Mouse (Mus musculus) C2C12 (cell line): ENCODE measurements around the gene Zbtb7b. TPM values are rescaled to one million over a fixed set of nuclear protein-coding genes. Genes with fewer than 3 reads are reported as not detected.
A peak's percentile ranks its signal among the peaks of the same experiment; 100 is the strongest.

ENCODE experiments used
- H3K27me3 ChIP-seq: one replicate; pipeline ENCODE4 v1.6.1; 2011; ENCODE audit not compliant: control insufficient read depth, insufficient read depth, insufficient read length
- H3K36me3 ChIP-seq: one replicate; pipeline ENCODE4 v1.6.1; 2011; ENCODE audit not compliant: control insufficient read depth, insufficient read depth
- H3K4me3 ChIP-seq: one replicate; pipeline ENCODE4 v1.5.1; 2011; ENCODE audit warnings: mild to moderate bottlenecking, control low read depth; ENCODE audit not compliant: poor library complexity, insufficient read depth, severe bottlenecking
- H3K79me2 ChIP-seq: one replicate; pipeline ENCODE4 v1.6.1; 2011; ENCODE audit not compliant: control insufficient read depth, insufficient read depth
- H3K79me3 ChIP-seq: one replicate; pipeline ENCODE4 v1.6.1; 2011; ENCODE audit warnings: low read depth, control low read depth
- H3ac ChIP-seq: one replicate; pipeline ENCODE3; 2011; ENCODE audit warnings: low read depth; ENCODE audit not compliant: control insufficient read depth, insufficient read length
- CEBPB ChIP-seq: IDR thresholded peaks from one replicate; pipeline ENCODE4 v1.6.1; 2011; ENCODE audit warnings: low read depth, mild to moderate bottlenecking, control low read depth, moderate library complexity
- CTCF ChIP-seq: IDR thresholded peaks from one replicate; pipeline ENCODE4 v1.5.1; 2011; ENCODE audit not compliant: control insufficient read depth, insufficient read depth, insufficient read length
- FOSL1 ChIP-seq: IDR thresholded peaks from one replicate; pipeline ENCODE4 v1.8.0; 2011; ENCODE audit warnings: mild to moderate bottlenecking, low read length; ENCODE audit not compliant: poor library complexity, insufficient read depth, severe bottlenecking
- MAX ChIP-seq: IDR thresholded peaks from one replicate; pipeline ENCODE4 v1.6.1; 2011; ENCODE audit warnings: mild to moderate bottlenecking, control low read depth
- MYOD1 ChIP-seq: IDR thresholded peaks from one replicate; pipeline ENCODE4 v1.6.1; 2011; ENCODE audit warnings: low read depth; ENCODE audit not compliant: control insufficient read depth, insufficient read length
- MYOG ChIP-seq: IDR thresholded peaks from one replicate; pipeline ENCODE4 v1.6.1; 2011; ENCODE audit not compliant: control insufficient read depth, insufficient read length; ENCODE audit errors: extremely low read depth
- USF1 ChIP-seq: IDR thresholded peaks from one replicate; pipeline ENCODE4 v1.6.1; 2011; ENCODE audit warnings: low read depth, mild to moderate bottlenecking, control low read depth, moderate library complexity
- polyA plus RNA-seq: library from polyadenylated mRNA; unstranded; fragments of >200 nt; fragmentation: generic; extraction: Trizol; gene quantifications from one replicate; pipeline ENCODE4 v1.2.1, GENCODE M21; 2012; ENCODE audit warnings: missing spikeins

Gene Zbtb7b
- polyA plus RNA-seq, 1 experiment = 29.5 TPM

DNA sequence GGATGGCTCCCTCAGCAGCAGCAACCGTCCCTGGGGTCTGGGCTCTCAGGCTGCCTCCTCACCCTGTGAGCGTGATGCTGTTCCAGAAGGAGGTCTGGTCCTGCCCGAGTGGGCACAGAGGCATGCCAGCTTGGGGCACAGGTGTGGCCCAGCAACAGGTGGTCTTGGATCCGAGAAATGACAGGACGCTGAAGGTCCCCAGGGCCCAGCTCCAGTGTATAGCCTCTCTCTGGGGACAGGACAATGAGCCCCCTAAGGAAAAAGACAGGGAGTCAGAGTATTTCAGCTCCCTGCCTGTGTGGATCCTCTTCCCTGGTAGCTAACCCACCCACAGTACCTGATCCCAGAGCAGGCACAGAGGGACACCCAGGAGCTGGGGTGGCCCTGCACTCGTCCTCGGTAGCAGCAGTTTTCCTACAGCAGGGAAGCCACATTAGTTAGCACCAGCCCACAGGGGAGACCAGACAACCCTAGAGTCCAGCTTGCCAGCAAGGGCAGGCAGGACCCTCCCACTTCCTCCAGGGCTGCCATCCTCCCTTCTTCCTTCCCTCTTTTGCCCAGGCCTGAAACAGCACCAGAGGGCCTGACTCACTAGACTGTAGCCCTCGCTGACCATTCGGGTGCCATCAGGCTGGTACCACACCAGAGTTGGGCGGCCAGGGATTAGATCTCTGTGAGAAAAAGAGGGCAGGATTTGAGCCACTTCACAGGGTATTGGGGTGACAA, 47.6 kb downstream of the Zbtb7b start:
- Histone ChIP-seq H3K4me3 (no peak overlapping the region), H3K79me3 (no peaks in the 10 kb centered on the region), H3K36me3 (peaks cover 11% of the 10 kb centered on the region), H3K27me3 (no peaks in the 10 kb centered on the region), H3K79me2 (no peaks in the 10 kb centered on the region), H3ac (no peak overlapping the region)
- TF ChIP-seq MYOD1 = no peak
- TF ChIP-seq CEBPB = no peak
- TF ChIP-seq FOSL1 = no peak

DNA sequence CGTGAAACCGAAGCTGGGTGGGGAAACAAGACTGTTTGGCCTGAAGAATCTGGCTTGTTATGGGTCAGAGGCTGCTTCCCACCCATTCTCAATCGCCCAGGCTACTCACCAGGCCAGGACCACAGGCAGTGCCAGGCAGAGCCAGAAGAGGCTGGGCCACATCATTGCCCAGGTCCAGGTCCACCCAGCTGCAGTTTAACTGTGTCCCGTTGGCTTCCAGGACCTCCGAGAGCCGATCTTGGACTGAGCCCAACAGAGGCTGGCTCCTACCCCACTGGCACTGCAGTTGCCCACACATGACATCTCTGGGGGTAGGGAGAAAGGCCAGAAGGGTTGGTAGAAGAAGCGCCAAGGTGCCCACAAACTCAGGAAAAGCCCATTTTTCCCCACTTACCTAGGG, 51.3 kb downstream of the Zbtb7b start:
- Histone ChIP-seq H3K27me3 (no peaks in the 10 kb centered on the region), H3K36me3 (peaks cover 11% of the 10 kb centered on the region), H3K4me3 (no peak overlapping the region), H3K79me3 (no peaks in the 10 kb centered on the region), H3K79me2 (no peaks in the 10 kb centered on the region), H3ac (no peak overlapping the region)
- no peak for TF ChIP-seq CEBPB

DNA sequence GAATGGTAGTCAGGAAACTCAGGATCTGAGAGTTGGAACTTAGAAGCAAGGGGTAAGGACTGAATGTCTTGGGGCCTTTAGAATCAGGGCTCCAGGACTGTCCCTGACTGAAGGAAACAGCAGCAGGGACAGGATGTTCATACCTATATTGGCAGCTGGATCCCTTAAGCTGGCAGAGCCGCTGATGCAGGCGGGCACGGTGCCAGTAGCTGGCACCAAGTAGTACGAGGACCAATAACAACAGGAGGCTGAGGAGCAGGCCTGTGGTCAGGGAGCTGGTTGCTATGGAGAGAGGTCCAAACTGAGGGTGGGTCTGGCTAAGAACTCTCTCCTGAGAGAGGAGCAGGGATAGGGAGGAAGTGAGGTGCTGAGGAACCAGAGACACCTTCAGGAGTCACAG, 52.8 kb downstream of the Zbtb7b start:
- Histone ChIP-seq H3K27me3 (no peaks in the 10 kb centered on the region), H3ac (no peak overlapping the region), H3K79me3 (no peaks in the 10 kb centered on the region), H3K4me3 (no peak overlapping the region), H3K36me3 (peaks cover 11% of the 10 kb centered on the region), H3K79me2 (peaks cover 7% of the 10 kb centered on the region)
- TF ChIP-seq MYOG (no peak), MAX (no peak), CTCF (no peak), MYOD1 (no peak), FOSL1 (no peak), USF1 (no peak), CEBPB (no peak)

DNA sequence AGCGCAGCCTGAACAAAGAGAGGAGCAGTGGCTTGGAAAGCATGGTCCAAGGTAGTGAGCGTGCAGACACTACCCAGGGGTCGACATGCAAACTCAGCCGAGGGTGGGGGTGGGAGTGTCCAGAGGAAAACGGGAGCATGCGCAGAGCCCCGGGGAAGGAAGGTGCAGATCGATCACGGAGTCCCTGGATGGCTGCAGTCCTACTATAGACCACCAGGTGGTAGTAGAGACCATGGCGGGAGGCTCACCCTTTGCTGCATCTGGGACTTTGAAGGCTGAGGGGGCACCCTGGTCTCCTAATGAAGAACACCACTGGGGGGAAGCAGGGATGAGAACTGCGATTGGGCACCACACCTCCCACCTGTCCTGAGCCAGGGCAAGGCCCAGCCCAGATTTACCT, 54.1 kb downstream of the Zbtb7b start:
- no peak overlapping the region for H3K4me3 ChIP-seq
- no peaks in the 10 kb centered on the region for H3K27me3 ChIP-seq
- peaks cover 16% of the 10 kb centered on the region for H3K79me2 ChIP-seq
- H3K36me3 ChIP-seq = peaks cover 7% of the 10 kb centered on the region
- no peak overlapping the region for H3ac ChIP-seq
- H3K79me3 ChIP-seq = no peaks in the 10 kb centered on the region
- TF ChIP-seq CTCF (peak; percentile 91), MYOD1 (no peak), CEBPB (no peak)

DNA sequence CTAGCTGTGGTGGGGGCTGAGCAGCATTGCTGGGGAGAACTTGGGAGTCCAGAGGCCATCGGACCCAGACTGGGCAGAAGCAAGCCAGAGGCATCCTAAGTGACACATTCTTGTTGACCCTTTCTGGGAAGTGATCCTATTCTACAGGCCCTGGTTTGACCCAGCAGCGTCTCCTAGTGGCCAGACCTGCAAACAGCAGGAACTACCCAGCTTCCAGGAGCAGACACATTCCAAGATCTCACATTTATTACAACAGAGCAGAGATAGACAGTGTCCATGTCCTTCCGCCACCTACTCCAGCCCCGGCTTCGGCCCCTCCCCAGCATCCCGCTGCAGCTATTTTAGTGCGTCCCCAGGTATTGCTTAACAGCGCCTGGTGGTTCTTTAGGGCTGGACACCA, 55.2 kb downstream of the Zbtb7b start:
- Histone ChIP-seq H3K79me2 (peaks cover 17% of the 10 kb centered on the region), H3K4me3 (no peak overlapping the region), H3K36me3 (no peaks in the 10 kb centered on the region), H3K27me3 (no peaks in the 10 kb centered on the region), H3K79me3 (no peaks in the 10 kb centered on the region), H3ac (no peak overlapping the region)
- no peak for TF ChIP-seq MYOG
- TF ChIP-seq FOSL1 = no peak
- no peak for TF ChIP-seq CEBPB
- TF ChIP-seq CTCF = peak; percentile 68
- TF ChIP-seq MYOD1 = no peak
- no peak for TF ChIP-seq USF1
- TF ChIP-seq MAX = no peak

DNA sequence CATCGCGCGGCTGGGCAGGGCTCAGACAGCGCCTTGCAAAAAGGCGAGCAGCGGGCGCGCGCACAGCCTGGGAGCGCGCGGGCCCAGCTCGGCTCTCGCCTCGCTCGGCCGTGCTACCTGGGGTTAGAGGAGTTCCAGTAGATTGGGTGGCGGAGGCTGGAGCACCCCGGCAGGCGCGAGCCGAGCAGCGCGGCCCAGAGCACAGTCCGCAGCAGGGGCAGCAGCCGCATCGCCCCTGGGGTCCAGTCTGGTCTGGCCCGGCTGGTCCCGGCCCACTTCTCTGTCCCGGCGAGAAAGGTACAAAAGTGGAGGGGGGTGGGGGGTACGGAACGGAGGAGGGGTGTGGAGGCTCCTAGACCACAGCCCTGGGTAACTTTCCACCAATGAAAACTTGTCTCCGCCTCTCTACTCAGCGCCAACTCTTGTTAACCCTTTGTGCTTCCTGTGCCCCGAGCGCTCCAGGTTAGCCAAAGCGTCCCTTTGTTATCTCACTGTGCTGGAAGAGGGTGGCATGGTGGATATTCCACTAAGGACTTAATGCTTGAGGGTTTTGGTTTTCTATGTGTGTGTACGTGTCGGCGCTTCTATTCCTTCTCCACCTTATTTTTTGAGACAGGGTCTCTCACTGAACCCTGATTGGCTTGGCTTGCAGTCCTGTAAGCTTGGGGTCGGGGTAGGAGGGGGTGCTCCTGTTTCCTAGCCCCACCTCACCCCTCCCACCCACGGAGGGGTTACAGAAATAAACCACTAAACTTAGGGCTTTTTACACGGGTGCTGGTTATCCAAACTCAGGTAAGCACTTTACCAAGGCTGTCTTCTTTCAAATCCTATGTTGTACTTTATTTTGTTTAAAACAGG, 56.6 kb downstream of the Zbtb7b start, which contains the start of gene Efna4:
Efna4 (minus strand) TSS at position 308 of the 858 bp plus-strand sequence.
- no peaks in the 10 kb centered on the region for H3K79me3 ChIP-seq
- peak within 1 kb of the TSS; percentile 82 for H3ac ChIP-seq
- peaks cover 17% of the 10 kb centered on the region for H3K79me2 ChIP-seq
- peak within 1 kb of the TSS; percentile 80 for H3K4me3 ChIP-seq
- H3K36me3 ChIP-seq = no peaks in the 10 kb centered on the region
- H3K27me3 ChIP-seq = no peaks in the 10 kb centered on the region
- no peak for TF ChIP-seq CEBPB
- no peak for TF ChIP-seq MAX
- no peak for TF ChIP-seq USF1
- TF ChIP-seq MYOG = no peak
- no peak for TF ChIP-seq FOSL1
- TF ChIP-seq MYOD1 = no peak
- no peak for TF ChIP-seq CTCF
